Mouse (Mus musculus) frontal cortex, postnatal 25 days (tissue): ENCODE measurements around the gene Rhox3a.
"Not testable (repeated sequence)": the region's sequence is repeated elsewhere in the genome, so short reads cannot be mapped to it uniquely, and the experiment has no call there.

ENCODE experiments used
- DNase-seq, 2 experiments: peaks; one replicate each; pipeline ENCODE4 v3.0.0; 2022; ENCODE audit warnings: low spot score in 2 of 2

The Rhox3a gene

GRCm38 (mm10) chrX:37249619-37250018 lies at the start of gene Rhox3a:
Gene Rhox3a (plus strand): TSS chrX:37249919.
- not testable (repeated sequence) for DNase-seq

- no peak for DNase-seq
These were observed 38.8 kb upstream of the Rhox3a start, which contains the start of gene Gm9 for GRCm38 (mm10) chrX:37210941-37211340. Gene Gm9 (minus strand): TSS chrX:37211041.

- not testable (repeated sequence) for DNase-seq
These were observed 27.6 kb upstream of the Rhox3a start, which contains the start of gene Rhox1 for GRCm38 (mm10) chrX:37222158-37222557. Gene Rhox1 (minus strand): TSS chrX:37222258.

GRCm38 (mm10) chrX:37244676-37245075 lies 5.0 kb upstream of the Rhox3a start, which contains the start of gene Rhox2a:
Gene Rhox2a (plus strand): TSS chrX:37244976.
- DNase-seq, result not testable (repeated sequence)

GRCm38 (mm10) chrX:37265038-37265437 lies 15.3 kb downstream of the Rhox3a start, which contains the start of gene Rhox4a:
Gene Rhox4a (plus strand): TSS chrX:37265338.
- DNase-seq, result not testable (repeated sequence)
